Mouse (Mus musculus) small intestine, adult 2 months (tissue): ENCODE results near the gene Vav1.

Source experiments
- CTCF ChIP-seq: fragments of 200-500 bp; IDR thresholded peaks from 2 replicates; pipeline ENCODE4 v1.5.1; 2012; ENCODE audit warnings: low read depth, mild to moderate bottlenecking, control low read depth, inconsistent platforms, low read length, moderate library complexity, mixed read lengths; ENCODE audit not compliant: insufficient replicate concordance, insufficient read length; ENCODE audit errors: extremely low read depth
- POLR2A ChIP-seq: fragments of 200-500 bp; IDR thresholded peaks from 2 replicates; pipeline ENCODE4 v1.6.1; 2012; ENCODE audit warnings: low read depth, mild to moderate bottlenecking, control low read depth, inconsistent platforms, low read length, moderate library complexity

GRCm38 (mm10) chr17:57243650-57244370, 35.1 kb upstream of the Vav1 start:
- no peak for TF ChIP-seq POLR2A
- no peak for TF ChIP-seq CTCF
